Mouse (Mus musculus) cerebellum, postnatal 4 days (tissue): ENCODE results near the gene Ino80e.

ENCODE experiments used
- DNase-seq, 2 experiments: peaks; one replicate each; pipeline ENCODE4 v3.0.0; 2022; ENCODE audit warnings: low spot score in 2 of 2, mixed read lengths in 1 of 2

Ino80e gene

GRCm38 (mm10) chr7:126816494-126816893, 45.7 kb downstream of the Ino80e start:
- DNase-seq = no peak

- DNase-seq = no peak
Measured at GRCm38 (mm10) chr7:126815726-126816222, 46.4 kb downstream of the Ino80e start.

GRCm38 (mm10) chr7:126809723-126810369, 52.3 kb downstream of the Ino80e start:
- DNase-seq = no peak

- DNase-seq = peak; percentile 66 to 85
Measured at GRCm38 (mm10) chr7:126808703-126809455, 53.3 kb downstream of the Ino80e start.

GRCm38 (mm10) chr7:126807405-126807804, 54.8 kb downstream of the Ino80e start:
- DNase-seq = no peak

GRCm38 (mm10) chr7:126806956-126807355, 55.2 kb downstream of the Ino80e start:
- DNase-seq = no peak

- no peak for DNase-seq
Measured at GRCm38 (mm10) chr7:126803751-126804150, 58.4 kb downstream of the Ino80e start.

- no peak for DNase-seq
Measured at GRCm38 (mm10) chr7:126803181-126803580, 59.0 kb downstream of the Ino80e start.

GRCm38 (mm10) chr7:126802134-126802889, 59.9 kb downstream of the Ino80e start:
- DNase-seq = no peak

- no peak for DNase-seq
Measured at GRCm38 (mm10) chr7:126801057-126801422, 61.1 kb downstream of the Ino80e start.
